Mouse (Mus musculus) mouse embryonic stem cell (cell line): ENCODE measurements around the gene Sema3c.

Source experiments
- in situ Hi-C, 2 experiments: fragments of 300-500 bp; cut with MboI; formaldehyde crosslinking; loops; 1 replicate in 1 of 2; 3 replicates in 1 of 2; pipeline ENCODE4 v1.14.3; 2019 to 2020; ENCODE audit warnings: low sequenced_read_pairs in 2 of 2, low pct_unique_long_range_greater_than_20kb in 1 of 2, mixed read lengths in 1 of 2; ENCODE audit not compliant: unreplicated experiment in 1 of 2

The Sema3c gene

GRCm38 (mm10) chr5:17629599-17629998 is 55.5 kb downstream of the Sema3c start:
- in situ Hi-C loops: no loop called here

DNA sequence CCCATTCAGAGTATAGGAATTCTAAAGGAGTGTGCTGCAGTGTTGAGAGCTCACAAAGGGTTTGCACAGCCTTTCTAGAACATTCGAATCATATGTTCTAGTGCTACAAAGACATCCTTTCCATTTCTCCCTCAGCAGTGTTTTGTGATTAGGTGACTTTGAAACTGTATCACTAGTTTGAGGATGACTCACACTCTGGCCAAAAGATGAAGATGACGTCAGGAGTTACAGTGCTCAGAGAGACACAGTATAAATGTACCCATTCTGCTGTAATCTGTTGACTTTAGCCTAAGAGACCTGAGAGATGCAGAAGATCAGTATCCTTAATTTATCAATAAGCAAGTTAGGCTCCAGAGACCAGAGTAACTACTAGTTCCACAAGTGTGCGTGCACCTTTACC is 65.4 kb downstream of the Sema3c start:
- in situ Hi-C loops: no loop called here

GRCm38 (mm10) chr5:17647643-17648226 is 73.7 kb downstream of the Sema3c start:
- in situ Hi-C loops: no loop called here

- in situ Hi-C loops: no loop called here
Observed at GRCm38 (mm10) chr5:17648865-17649542, 74.9 kb downstream of the Sema3c start.

- in situ Hi-C loops: no loop called here
Observed at GRCm38 (mm10) chr5:17661223-17661622, 87.1 kb downstream of the Sema3c start.

- in situ Hi-C loops: no loop called here
Observed at GRCm38 (mm10) chr5:17671356-17671755, 97.3 kb downstream of the Sema3c start.

GRCm38 (mm10) chr5:17680862-17681261 is 106.8 kb downstream of the Sema3c start:
- in situ Hi-C loops: no loop called here

DNA sequence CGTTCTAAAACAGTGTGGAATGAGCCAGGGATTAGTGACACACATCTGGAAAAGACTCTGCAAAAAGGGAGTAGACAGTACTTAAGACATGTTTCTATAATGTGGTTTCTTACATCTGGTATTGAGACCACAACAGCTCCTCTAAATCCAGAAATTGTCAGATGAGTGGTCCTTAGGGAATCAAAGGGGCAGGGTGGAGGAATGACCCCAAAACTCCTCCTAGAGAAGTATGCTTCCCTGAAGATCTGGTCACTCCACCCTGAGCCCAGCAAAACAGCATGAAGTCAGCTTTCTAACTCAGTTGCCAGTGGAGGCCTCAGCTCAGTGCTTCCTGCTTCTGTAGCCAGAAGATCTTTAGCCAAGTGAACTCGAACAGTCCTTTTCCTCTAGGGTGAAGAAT is 115.0 kb downstream of the Sema3c start:
- in situ Hi-C loops: no loop called here

GRCm38 (mm10) chr5:17689604-17690003 is 115.5 kb downstream of the Sema3c start:
- in situ Hi-C loops: no loop called here

DNA sequence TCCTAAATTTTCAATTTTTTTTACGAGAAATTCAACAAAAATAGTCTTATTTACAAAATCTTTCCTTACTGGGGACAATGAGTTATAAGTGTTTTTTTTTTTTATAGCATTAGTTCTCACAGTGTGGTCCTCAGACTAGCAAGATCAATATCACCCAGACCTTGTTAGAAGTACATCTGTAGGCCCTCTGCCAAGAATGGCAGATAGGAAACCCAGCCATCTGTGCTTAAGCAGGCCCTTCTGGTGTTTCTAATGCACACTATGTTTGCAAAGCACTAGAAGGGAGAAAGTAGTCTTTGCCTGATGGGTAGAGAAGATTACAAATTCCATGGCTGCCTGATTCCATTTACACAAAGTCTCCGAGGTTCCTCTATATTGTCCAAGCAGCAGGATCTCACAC is 121.3 kb downstream of the Sema3c start:
- in situ Hi-C loops: no loop called here

DNA sequence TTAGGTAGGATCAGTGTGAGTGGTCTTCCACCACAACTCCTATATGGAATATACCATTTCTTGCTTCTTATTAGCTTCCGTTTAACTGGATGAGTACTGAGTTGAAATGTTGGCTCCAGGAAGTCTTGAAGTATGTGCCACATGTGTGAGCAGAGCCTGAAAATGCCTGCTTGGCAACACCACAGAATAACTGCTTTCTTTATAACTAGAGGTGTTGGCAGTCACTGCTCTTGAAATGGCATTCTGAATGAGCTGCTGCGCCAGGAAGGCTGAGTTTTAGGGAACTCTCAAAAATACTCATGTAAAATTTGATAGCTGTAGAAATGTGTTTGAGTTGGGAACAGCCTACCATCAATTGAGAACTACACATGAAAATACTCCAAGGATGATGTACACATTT is 124.8 kb downstream of the Sema3c start:
- in situ Hi-C loops: no loop called here

- in situ Hi-C loops: no loop called here
Observed at GRCm38 (mm10) chr5:17704160-17704559, 130.1 kb downstream of the Sema3c start.

- in situ Hi-C loops: no loop called here
Observed at GRCm38 (mm10) chr5:17707086-17707485, 133.0 kb downstream of the Sema3c start.

DNA sequence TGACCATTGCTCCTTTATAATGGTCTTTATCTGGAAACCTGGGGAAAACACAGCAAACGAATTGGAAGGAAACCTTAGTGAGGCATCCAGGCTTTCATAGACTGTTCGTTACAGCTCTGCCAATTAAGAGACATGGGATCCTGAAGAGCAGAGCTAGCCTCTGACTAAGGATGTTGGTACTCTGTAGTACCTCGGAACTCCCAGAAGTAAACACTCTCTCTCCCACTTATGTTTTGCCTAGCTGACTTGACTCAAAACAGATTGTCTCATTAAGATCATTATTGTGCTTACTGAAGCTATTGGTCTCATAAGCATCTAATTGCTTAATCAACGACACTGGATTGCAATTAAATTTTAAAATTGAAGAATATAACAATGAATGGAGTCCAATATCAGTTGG is 138.3 kb downstream of the Sema3c start:
- in situ Hi-C loops: no loop called here

GRCm38 (mm10) chr5:17715206-17715605 is 141.1 kb downstream of the Sema3c start:
- in situ Hi-C loops: no loop called here

DNA sequence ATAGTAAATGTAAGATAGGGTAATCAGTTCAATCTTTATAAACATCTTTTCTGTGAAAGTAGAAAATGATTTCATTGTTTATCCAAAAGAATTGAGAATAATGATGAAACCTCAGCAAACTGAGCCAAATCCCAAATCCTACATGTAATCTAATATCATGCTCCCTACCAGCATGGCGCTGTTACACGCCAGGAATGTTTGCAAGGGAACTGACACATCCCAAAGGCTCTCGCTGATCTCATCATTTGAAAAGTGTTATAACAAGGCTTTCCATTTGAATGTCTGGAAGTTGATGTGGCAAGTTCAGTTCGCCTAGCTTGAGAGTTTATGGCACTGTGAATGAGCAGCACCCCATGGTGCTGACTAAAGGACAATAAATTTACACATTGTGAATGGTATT is 145.9 kb downstream of the Sema3c start:
- in situ Hi-C loops: no loop called here

DNA sequence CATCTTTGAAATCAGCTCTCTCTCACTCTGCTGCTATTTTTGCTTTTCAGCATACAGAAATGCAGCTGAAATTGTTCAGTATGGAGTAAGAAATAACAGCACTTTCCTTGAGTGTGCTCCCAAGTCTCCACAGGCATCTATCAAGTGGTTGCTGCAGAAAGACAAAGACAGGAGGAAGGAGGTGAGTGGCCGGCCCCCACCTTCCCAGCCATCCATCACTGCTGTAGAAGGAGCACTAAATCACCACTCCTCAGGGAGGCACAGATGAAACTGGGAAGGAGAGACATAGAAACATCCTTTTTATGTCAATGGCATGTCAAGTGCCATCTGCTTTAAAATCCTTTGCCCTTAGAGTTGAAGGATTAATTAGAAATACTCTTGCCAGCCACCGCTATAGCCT is 149.9 kb downstream of the Sema3c start:
- in situ Hi-C loops: no loop called here

DNA sequence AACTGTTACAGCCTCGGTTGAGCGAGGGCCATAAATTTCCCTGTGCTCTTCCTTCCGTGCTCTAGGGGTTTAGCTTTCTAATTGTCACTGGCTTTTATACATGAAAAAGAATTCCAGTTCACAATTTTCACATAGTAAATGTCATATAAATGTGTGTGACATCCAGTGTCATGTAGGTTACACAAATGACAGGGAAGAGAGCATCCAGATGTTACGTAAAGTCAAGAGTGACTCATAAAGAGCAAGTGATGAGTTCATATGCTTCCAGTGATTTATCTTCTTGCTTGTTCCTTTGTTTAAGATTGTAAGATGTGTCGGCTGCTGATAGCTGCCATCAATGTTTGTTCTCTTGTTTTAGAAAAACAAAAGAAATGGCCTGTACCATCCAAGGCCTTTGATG is 154.0 kb downstream of the Sema3c start:
- in situ Hi-C loops: no loop called here

- in situ Hi-C loops: no loop called here
Observed at GRCm38 (mm10) chr5:17739805-17740204, 165.7 kb downstream of the Sema3c start.

GRCm38 (mm10) chr5:17746520-17746919 is 172.4 kb downstream of the Sema3c start:
- in situ Hi-C loops: no loop called here
